Mouse (Mus musculus) retina, postnatal 1 day (tissue): ENCODE measurements around the gene Arfip2.
A peak's percentile ranks its signal among the peaks of the same experiment; 100 is the strongest.

Experiments used
- DNase-seq: peaks from one replicate; pipeline ENCODE4 v3.0.0-alpha.2; 2012

The Arfip2 gene

GRCm38 (mm10) chr7:105640233-105640893 is at the start of gene Arfip2, which contains the start of gene Gm45799:
TSS of gene Arfip2 (minus strand) at chr7:105640416.
TSS of gene Gm45799 (plus strand) at chr7:105640552.
- peak; percentile 99 for DNase-seq

- peak; percentile 21 for DNase-seq
These were observed 45.5 kb upstream of the Arfip2 start for GRCm38 (mm10) chr7:105685541-105686197.

GRCm38 (mm10) chr7:105650639-105651435 is 10.6 kb upstream of the Arfip2 start, which contains the start of gene Dnhd1:
TSS of gene Dnhd1 (plus strand) at chr7:105650827.
- peak; percentile 85 for DNase-seq

- no peak for DNase-seq
These were observed 1.7 kb upstream of the Arfip2 start for GRCm38 (mm10) chr7:105641936-105642335.

DNA sequence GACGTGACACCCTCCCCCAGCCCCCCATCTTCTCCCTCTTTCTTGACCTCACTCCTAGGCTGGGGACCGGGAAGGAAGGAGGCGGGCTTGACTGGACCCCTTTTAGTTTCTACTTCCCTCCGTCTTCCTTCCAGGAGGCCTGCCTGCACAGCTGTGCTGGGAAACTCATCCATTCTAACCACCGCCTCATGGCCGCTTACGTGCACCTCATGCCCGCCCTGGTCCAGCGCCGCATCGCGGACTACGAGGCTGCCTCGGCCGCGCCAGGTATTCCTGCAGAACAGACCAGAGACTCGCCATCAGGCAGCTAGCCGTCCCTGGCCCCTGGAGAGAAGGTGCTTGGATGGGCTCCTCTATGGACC is 659 bp upstream of the Arfip2 start:
- no peak for DNase-seq

- no peak for DNase-seq
These were observed 460 bp downstream of the Arfip2 start, which contains the start of gene Timm10b for GRCm38 (mm10) chr7:105639756-105640155. TSS of gene Timm10b (plus strand) at chr7:105640056.

GRCm38 (mm10) chr7:105639304-105639703 is 912 bp downstream of the Arfip2 start:
- DNase-seq = no peak

DNA sequence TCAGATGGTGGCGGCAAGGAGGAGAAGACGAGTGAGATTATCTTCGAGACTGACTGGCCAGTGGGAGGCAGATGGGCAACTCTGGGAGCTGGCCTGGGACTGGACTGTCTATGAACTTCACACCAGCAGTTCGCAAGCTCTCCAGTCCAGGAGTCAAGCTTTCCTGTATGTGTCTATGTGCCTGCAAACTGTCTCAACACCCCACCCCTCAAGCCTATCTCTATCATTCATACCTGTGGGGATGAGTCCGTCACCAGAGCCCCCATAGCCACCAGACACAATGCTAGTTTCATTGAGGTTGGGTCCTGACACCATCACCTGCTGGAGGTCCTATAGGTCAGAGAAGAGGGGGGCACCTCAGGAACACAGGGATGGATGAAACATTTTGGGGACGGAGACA is 1.4 kb downstream of the Arfip2 start:
- no peak for DNase-seq

DNA sequence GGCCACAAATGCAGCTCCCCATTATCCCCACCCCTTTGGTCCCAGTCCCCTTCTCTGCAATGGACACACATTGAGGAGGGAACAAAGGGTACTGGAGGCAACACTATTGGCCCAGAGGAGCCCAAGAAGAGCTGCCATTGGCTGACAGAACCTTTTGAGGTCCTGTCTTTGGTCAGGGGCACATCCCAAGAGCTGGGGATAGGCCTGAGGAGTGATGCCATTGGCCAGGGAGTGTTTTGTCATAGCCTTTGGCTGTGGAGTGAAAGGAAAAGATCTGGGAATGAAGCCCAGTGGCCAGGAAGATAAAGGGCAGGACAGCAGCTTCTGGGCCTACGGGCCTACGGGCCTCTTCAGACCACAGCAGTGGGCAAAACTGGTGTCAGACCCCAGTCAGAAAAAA is 4.5 kb downstream of the Arfip2 start:
- DNase-seq = no peak

DNA sequence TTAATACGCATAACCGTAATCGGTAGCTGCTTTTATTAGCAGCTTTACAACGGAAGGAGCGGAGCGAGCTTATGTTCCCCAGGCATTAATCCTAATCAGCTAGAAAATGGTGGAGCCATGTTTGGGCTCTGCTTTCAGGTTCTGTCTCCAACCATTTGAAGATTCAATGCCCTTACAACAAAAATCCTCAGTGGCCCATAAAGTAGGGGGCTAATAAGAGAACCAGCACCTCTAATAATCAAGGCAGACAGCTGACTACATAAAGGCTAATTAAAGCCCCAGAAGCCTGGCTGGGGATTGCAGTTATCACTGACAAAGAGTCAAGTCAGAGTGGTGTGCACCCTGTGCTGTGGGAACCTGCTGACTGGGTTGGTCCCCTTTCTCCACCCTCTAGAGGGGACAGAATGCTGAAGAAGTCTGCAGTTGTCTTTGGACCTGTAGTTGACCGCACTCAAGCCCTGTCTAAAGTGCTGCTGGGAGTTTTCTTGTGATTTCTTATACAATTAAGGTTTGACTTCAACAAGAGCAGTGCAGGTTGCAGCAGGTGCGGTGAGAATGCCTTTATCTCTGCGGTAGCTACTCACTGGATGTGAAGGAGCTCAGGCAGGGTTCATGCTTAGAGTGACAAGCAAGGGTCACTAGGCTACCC is 5.8 kb downstream of the Arfip2 start:
- DNase-seq = peak; percentile 43

GRCm38 (mm10) chr7:105633801-105634135 is 6.4 kb downstream of the Arfip2 start:
- DNase-seq = no peak

DNA sequence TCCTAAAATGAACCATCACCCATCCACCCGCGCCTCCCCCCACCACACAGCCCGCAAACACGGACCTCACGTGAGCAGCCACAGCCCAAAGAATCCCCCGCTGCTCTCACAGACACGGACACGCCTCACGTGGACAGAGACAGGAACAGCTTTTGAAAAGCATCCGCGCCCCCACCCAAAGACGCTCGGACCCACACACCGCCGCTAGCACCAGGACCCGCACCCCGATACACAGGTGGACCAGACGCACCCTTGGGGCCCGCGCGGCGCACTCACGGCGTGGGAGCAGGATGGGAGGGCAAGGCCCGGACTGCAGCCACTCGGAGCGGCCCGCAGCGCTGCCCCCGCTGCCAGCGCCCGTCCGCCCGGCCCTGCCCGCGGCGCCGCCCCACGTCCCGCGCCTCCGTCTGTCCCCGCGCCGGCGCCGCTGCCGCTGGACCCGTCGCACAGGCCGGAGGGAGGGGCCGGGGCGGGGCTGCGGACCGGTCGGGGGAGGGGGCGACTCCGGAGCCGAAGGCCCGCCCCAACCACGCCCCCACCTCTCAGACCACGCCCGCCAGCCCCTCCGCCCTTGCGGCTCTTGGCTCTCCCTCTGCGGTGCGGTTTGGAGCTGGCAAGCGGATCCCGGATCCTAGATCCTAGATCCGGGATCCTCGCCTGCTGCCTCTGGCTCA is 7.0 kb downstream of the Arfip2 start, which contains the start of gene Trim3:
Trim3 (minus strand) TSS at position 445 of the 674 bp plus-strand sequence.
- peak; percentile 92 for DNase-seq

DNA sequence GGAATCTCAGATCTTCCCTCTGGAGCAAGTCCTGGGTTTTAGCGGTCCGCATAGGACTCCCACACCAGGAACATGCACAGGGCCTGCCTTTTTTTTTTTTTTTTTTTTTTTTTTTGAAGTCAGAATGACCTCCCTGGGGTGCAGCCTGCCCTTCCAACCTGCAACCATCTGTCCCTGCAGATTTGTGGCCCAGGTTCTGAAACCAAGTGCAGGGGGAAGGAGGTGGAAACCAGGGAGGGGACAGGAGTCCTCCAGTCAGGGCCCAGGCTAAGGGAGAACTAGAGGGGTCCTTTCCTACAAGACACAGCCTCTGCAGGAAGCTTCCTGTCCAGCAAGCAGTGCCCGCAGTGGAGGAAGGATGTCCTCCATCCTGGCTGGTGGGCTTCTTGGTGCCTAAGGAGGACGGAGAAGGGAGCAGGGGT is 7.7 kb downstream of the Arfip2 start:
- peak; percentile 23 for DNase-seq

DNA sequence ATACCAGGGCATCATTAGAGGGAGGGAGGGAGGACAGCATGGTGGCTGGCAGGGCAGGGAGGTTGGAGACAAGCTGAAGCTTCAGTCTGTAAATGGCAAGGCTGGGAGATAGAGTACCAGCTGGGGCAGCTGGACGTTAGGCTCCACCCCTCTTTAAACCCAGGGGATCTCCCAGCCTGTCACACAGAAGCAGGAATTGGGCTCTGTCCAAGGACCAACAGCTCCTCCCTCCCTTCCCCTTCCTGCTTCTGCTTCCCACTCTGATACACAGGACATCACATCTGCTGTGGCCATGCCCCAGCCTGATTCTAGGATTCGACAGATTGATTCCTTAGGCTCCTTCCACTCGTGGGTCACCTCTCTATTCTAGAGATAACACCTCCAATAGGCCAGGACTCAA is 11.6 kb downstream of the Arfip2 start:
- peak; percentile 81 for DNase-seq

GRCm38 (mm10) chr7:105625397-105625796 is 14.8 kb downstream of the Arfip2 start:
- DNase-seq = no peak

DNA sequence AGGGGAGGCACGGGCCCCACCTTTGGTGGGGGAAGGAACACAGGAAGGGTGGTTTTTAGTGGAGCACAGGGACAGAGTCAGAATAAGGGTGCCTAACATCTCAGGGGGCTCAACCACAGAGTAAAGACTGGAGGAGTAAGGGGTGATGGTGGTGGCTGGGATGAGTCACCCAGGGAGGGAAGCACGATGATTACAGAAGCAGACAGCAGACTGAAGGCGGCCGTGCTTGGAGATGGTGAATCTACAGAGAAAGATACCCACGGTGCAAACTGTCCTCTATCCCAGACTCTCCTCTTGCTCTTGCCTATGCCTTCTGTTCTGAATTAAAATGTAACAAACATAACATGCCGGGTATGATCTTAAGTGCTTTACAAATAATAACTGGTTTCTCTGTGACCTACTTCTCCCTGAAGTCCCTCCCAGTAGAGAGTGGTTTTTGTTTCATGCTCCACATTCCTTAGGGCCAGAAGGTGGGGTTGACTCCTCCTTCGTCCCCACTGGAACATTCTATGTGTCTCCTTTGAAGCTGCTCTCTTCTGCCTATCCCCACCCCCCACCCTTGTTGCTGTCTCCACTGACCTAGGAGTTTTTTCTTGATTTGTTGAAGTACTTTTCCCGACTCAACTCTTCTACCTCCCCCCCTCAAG is 18.4 kb downstream of the Arfip2 start:
- no peak for DNase-seq

DNA sequence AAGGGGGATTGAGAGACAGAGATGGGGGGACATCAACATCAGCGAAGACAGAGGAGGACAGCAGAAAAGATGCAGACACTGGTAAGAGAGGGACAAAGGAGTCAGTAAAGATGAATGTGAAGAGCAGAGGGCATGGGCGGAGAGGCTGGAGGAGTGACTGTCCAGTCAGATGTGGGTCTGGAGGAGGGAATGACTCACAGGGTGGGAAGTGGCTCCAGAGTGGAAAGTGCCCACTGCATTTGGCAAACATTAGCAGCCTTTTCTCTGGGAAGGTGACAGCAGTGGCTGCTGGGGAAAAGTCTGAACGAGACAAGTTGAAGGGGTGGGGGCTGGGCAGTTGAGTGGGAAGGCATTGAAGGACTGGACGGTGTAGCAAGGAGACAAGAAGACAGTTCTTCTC is 19.2 kb downstream of the Arfip2 start:
- DNase-seq = no peak

- no peak for DNase-seq
These were observed 20.5 kb downstream of the Arfip2 start for GRCm38 (mm10) chr7:105619701-105620100.

GRCm38 (mm10) chr7:105617810-105618209 is 22.4 kb downstream of the Arfip2 start:
- no peak for DNase-seq

DNA sequence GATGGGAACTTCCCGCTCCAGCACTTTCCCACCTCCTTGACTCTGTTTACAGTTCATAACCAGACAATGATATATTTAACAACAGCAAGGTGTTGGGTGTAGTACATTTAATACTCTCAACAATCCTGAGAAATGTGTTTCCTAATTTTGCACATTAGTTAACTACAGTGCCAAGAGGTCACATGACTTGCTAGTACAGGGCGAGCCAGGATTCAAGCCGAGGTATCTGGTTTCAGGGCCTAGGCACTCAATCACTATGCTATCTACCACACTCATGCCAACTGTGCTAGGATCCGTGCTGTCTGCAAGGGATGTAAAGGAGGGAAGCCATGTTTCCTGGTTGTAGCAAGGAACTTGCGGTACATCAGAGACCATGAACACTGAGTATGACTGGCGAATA is 23.7 kb downstream of the Arfip2 start:
- DNase-seq = no peak

GRCm38 (mm10) chr7:105615720-105616119 is 24.5 kb downstream of the Arfip2 start:
- DNase-seq = no peak

DNA sequence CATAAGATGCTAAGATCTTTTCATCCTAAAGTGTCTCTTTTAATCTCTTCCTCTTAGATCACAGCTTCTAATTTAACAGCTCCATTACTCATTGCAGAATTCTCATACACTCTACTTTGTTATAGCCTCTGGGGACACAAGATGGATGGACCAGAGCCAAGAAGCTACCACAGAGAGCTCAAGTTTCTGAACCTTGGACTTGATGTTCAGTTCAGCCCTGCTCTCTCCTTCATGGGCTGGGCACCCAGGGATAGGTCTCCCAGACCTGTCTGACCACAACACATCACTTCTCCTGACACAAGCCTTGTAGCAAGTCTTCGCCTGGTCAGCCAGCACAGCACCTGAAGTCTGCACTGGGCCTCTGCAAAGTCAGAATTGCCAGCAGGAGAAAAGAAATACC is 25.8 kb downstream of the Arfip2 start:
- no peak for DNase-seq
